Mouse (Mus musculus): ENCODE measurements around the gene Rassf9. TPM values are rescaled to one million over a fixed set of nuclear protein-coding genes. Genes with fewer than 3 reads are reported as not detected.

Gene Rassf9
- polyA plus RNA-seq, 1 experiment, result not detected

- Histone ChIP-seq H3K4me3 (ENCODE audit: insufficient read depth, low read length) (no peak overlapping the region), H3K4me1 (ENCODE audit: control insufficient read depth, insufficient read depth, low read length) (no peaks in the 10 kb centered on the region), H3K27ac (ENCODE audit: insufficient read depth, low read depth, low read length) (no peak overlapping the region)
- TF ChIP-seq CTCF (IDR thresholded peaks at IDR 0.05; ENCODE audit: low read depth, low read length) (no peak), POLR2A (IDR thresholded peaks at IDR 0.05; ENCODE audit: borderline replicate concordance, low read depth, low read length) (no peak)
These were observed 50.5 kb downstream of the Rassf9 start for GRCm38 (mm10) chr10:102562488-102562887.

DNA sequence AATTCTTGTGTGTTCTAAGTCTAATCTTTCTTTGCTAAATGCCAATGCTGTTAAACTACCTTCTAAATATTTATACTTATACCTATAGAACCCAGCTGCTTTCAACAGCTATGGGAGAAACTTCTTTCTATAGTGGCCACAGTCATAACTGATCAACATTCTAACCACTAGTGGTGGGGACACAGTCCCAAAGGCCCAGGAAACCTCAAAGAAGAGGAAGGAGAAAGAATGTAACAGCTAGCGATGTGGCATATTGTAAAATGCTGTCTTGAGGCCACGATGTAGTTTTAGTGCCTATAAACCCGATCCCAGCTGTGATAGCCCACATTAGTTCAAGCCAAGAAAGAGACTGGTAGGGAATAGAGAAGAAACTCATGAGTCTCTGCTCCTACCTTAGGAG is 65.9 kb downstream of the Rassf9 start:
- Histone ChIP-seq H3K27ac (ENCODE audit: insufficient read depth, low read depth, low read length) (no peak overlapping the region), H3K4me1 (ENCODE audit: control insufficient read depth, insufficient read depth, low read length) (no peaks in the 10 kb centered on the region), H3K4me3 (ENCODE audit: insufficient read depth, low read length) (no peak overlapping the region)
- TF ChIP-seq CTCF (IDR thresholded peaks at IDR 0.05; ENCODE audit: low read depth, low read length) (no peak), POLR2A (IDR thresholded peaks at IDR 0.05; ENCODE audit: borderline replicate concordance, low read depth, low read length) (no peak)

- no peak for TF ChIP-seq CTCF (IDR thresholded peaks at IDR 0.05; ENCODE audit: low read depth, low read length)
- no peak for TF ChIP-seq POLR2A (IDR thresholded peaks at IDR 0.05; ENCODE audit: borderline replicate concordance, low read depth, low read length)
- no peak overlapping the region for H3K4me3 ChIP-seq (ENCODE audit: insufficient read depth, low read length)
- no peak overlapping the region for H3K27ac ChIP-seq (ENCODE audit: insufficient read depth, low read depth, low read length)
- no peaks in the 10 kb centered on the region for H3K4me1 ChIP-seq (ENCODE audit: control insufficient read depth, insufficient read depth, low read length)
These were observed 82.3 kb downstream of the Rassf9 start for GRCm38 (mm10) chr10:102594306-102594705.

Other genes with a start within 250 kb of the Rassf9 start
- not detected in 2 replicates for gene Nts, start 21.7 kb upstream of the Rassf9 start, polyA plus RNA-seq (2012; ENCODE audit: insufficient read depth, insufficient read length, missing spikeins)

Data from bone marrow macrophage, adult 2 months (primary cell).